Mouse (Mus musculus): ENCODE data around the gene Fshb. TPM values are rescaled to one million over a fixed set of nuclear protein-coding genes. Genes with fewer than 3 reads are reported as not detected.

The Fshb gene
- not detected in 2 replicates for polyA plus RNA-seq (2012; rRNA removed; ENCODE audit: low replicate concordance)

GRCm38 (mm10) chr2:107059556-107059955 is at the start of gene Fshb:
Gene Fshb, minus strand, starts transcription at chr2:107059656.

Other genes with a start within 250 kb of the Fshb start
- 5.8 and 11.4 TPM in 2 replicates for gene Arl14ep, start 85.2 kb downstream of the Fshb start, polyA plus RNA-seq (2012; rRNA removed; ENCODE audit: low replicate concordance)
- gene Kcna4, start 231.0 kb upstream of the Fshb start, polyA plus RNA-seq (2012; rRNA removed; ENCODE audit: low replicate concordance), result not detected in 2 replicates